In genomic region chr7:19211041-19211675, GRCm38 (mm10) we compare ENCODE assay signal across 22 mouse cellular contexts. TPM values are rescaled to one million over a fixed set of nuclear protein-coding genes. Genes with fewer than 3 reads are reported as not detected.
DNase-seq lines count a peak whose midpoint lies in the region; ATAC-seq and TF ChIP-seq lines count a peak whose summit lies in the region.
"Had no signal": no experiment of that assay in that cellular context is flagged by ENCODE, and none has a peak within 500 bp of the region (broad histone marks: within the 10 kb centered on the region; RNA-seq: fewer than 3 reads in every experiment).

No protein-coding gene starts in this region.

- no peaks in the 10 kb centered on the region for H3K36me3 ChIP-seq in heart, adult 2 months (ENCODE audit: control insufficient read depth, insufficient read depth, low read length)
- H3K36me3 ChIP-seq in kidney, embryonic 14.5 days (ENCODE audit: control insufficient read depth, insufficient read depth, low read length): no peaks in the 10 kb centered on the region
- H3K36me3 ChIP-seq in ES-E14 (ENCODE audit: control insufficient read depth, insufficient read depth, low read length, poor library complexity, severe bottlenecking): no peaks in the 10 kb centered on the region
- H3K36me3 ChIP-seq: embryonic facial prominence, embryonic 12.5 days; forebrain, embryonic 15.5 days; heart, embryonic 15.5 days had no signal

- no peak for TF ChIP-seq POLR2A in heart, adult 2 months (IDR thresholded peaks at IDR 0.05; ENCODE audit: insufficient read depth, low read depth, low read length)

- peak in 1 of 2 experiments; percentile 30 for DNase-seq in heart, adult 2 months
- no peak for DNase-seq in heart, postnatal 4 days
- no peak for DNase-seq in kidney, postnatal 4 days
- no peak for DNase-seq in ES-E14 (ENCODE audit: low read depth, low spot score)
- DNase-seq in kidney, postnatal 36 days: peak; percentile 39 to 42
- DNase-seq: adrenal gland, adult 8-10 months; cerebellum, adult 9-11 months; gastrocnemius, postnatal 36 days; liver; lung, adult 2 months; lung, postnatal 4 days; spleen, adult 18-20 months; thymus, postnatal 4 days had no signal

- H3K4me3 ChIP-seq in heart, adult 2 months: no peak overlapping the region
- no peak overlapping the region for H3K4me3 ChIP-seq in kidney, embryonic 14.5 days (ENCODE audit: low read length)
- no peak overlapping the region for H3K4me3 ChIP-seq in ES-E14 (ENCODE audit: insufficient read depth in 1 of 2, low read depth in 1 of 2, low read length in 2 of 2, poor library complexity in 1 of 2, severe bottlenecking in 1 of 2)
- H3K4me3 ChIP-seq: erythroblast, embryonic 14.5 days had no signal

- ATAC-seq in kidney, embryonic 14.5 days (ENCODE audit: low FRiP score, low TSS enrichment): no peak
- ATAC-seq in CD4-positive, CD25-positive, alpha-beta regulatory T cell, adult 4 months: no peak
- ATAC-seq: forebrain, embryonic 15.5 days; midbrain, embryonic 16.5 days had no signal

- H3K9me3 ChIP-seq in kidney, embryonic 14.5 days (ENCODE audit: control insufficient read depth, low read length): 0 out of 2 replicates have a peak, but pooled peaks cover 2% of the 10 kb centered on the region
- no peaks in the 10 kb centered on the region for H3K9me3 ChIP-seq in ES-E14 (ENCODE audit: control insufficient read depth, insufficient read depth, low read depth, low read length)
- H3K9me3 ChIP-seq: embryonic facial prominence, embryonic 12.5 days; forebrain, embryonic 15.5 days; heart, embryonic 15.5 days; neural tube, embryonic 15.5 days had no signal

- WGBS in heart, adult 2 months: 39% methylated on average over 5 of the region's 5 CpGs
- 23% methylated on average over 5 of the region's 5 CpGs for WGBS in kidney, embryonic 14.5 days

- no peak overlapping the region for H3K9ac ChIP-seq in heart, adult 2 months (ENCODE audit: low read depth, low read length)
- no peak overlapping the region for H3K9ac ChIP-seq in kidney, embryonic 14.5 days (ENCODE audit: low read depth, low read length)
- H3K9ac ChIP-seq in ES-E14 (ENCODE audit: insufficient read depth, low read depth, low read length, poor library complexity, severe bottlenecking): no peak overlapping the region
- H3K9ac ChIP-seq: forebrain, embryonic 15.5 days; hindbrain, embryonic 14.5 days; neural tube, embryonic 15.5 days had no signal

- in situ Hi-C loops in ES-E14 (cut with MboI; ENCODE audit: low sequenced_read_pairs in 2 of 2, unreplicated experiment in 2 of 2): no loop called here

- H3K27me3 ChIP-seq in heart, adult 2 months (ENCODE audit: control insufficient read depth, insufficient read depth, low read length): no peaks in the 10 kb centered on the region; the same call in 1 of the 2 replicates
- H3K27me3 ChIP-seq in kidney, embryonic 14.5 days (ENCODE audit: control insufficient read depth, insufficient read depth, low read length): no peaks in the 10 kb centered on the region
- H3K27me3 ChIP-seq: forebrain, embryonic 15.5 days had no signal

- H3K27ac ChIP-seq in heart, adult 2 months: peak overlapping the region; percentile 64
- peak overlapping the region; percentile 30; the same call in 1 of the 2 replicates for H3K27ac ChIP-seq in kidney, embryonic 14.5 days (ENCODE audit: low read depth, low read length)
- peak overlapping the region; percentile 40; the same call in 1 of the 2 replicates for H3K27ac ChIP-seq in ES-E14 (ENCODE audit: insufficient read depth, low read depth, low read length, poor library complexity, severe bottlenecking)
- H3K27ac ChIP-seq: embryonic facial prominence, embryonic 12.5 days; forebrain, embryonic 15.5 days; heart, embryonic 15.5 days; hindbrain, embryonic 14.5 days; neural tube, embryonic 15.5 days had no signal

- no peak for TF ChIP-seq CTCF in heart, adult 2 months (IDR thresholded peaks at IDR 0.05)

- peaks cover 3% of the 10 kb centered on the region for H3K4me1 ChIP-seq in heart, adult 2 months (ENCODE audit: control insufficient read depth, insufficient read depth, low read length)
- H3K4me1 ChIP-seq in kidney, embryonic 14.5 days (ENCODE audit: control insufficient read depth, insufficient read depth, low read length): peaks cover 19% of the 10 kb centered on the region
- peaks cover 3 to 20% of the 10 kb centered on the region in 2 experiments; a peak in 3 of 4 replicates for H3K4me1 ChIP-seq in ES-E14 (ENCODE audit: control insufficient read depth in 2 of 2, insufficient read depth in 2 of 2, low read length in 2 of 2, poor library complexity in 1 of 2)

- H3K79me2 ChIP-seq in heart, adult 2 months (replicated peaks; ENCODE audit: control insufficient read depth, insufficient read depth, low read length): no peaks in the 10 kb centered on the region

- intact Hi-C loops in heart, adult 2 months (cut with DNase I): loop anchor here (5.0 kb wide), 1 partner anchor 61 kb away; the partner anchor contains the start of gene Vasp

- no peak for TF ChIP-seq EP300 in heart, adult 2 months (IDR thresholded peaks at IDR 0.05; ENCODE audit: insufficient read depth, low read depth, low read length)

- H3K4me2 ChIP-seq in kidney, embryonic 14.5 days (replicated peaks; ENCODE audit: low read depth, low read length): no peak overlapping the region

TF ChIP-seq in ES-E14, 5 proteins besides CTCF, POLR2A, EP300 and RAD21:
- no peak for TF ChIP-seq MAFK (IDR thresholded peaks at IDR 0.05; ENCODE audit: insufficient read depth, low read depth, low read length)
- TF ChIP-seq CHD2 (IDR thresholded peaks at IDR 0.05; ENCODE audit: low read depth, low read length): no peak
- TF ChIP-seq ZC3H11A (IDR thresholded peaks at IDR 0.05; ENCODE audit: borderline replicate concordance, low read depth, low read length): no peak
- TF ChIP-seq HCFC1 (IDR thresholded peaks at IDR 0.05; ENCODE audit: borderline replicate concordance, insufficient read depth, low read length): no peak
- TF ChIP-seq ZNF384 (IDR thresholded peaks at IDR 0.05; ENCODE audit: low read depth, low read length): no peak

RNA-seq across cellular contexts. Expression of gene Gpr4, which starts 1.2 kb away (rescaled TPM):
- total RNA-seq in heart, adult 2 months (2021): 1 to 10 TPM; 6.8 to 7.2 TPM
- 17.1 and 22.0 TPM in 2 replicates for polyA plus RNA-seq in heart, adult 2 months (2012; rRNA removed)
- total RNA-seq in heart, postnatal 4 days (2021): 1 to 10 TPM; 6.7 to 8.1 TPM
- polyA plus RNA-seq in kidney, embryonic 14.5 days (2014; fragmentation: Nextera tagmentation; extraction: Ambion mirVana): 2.4 and 3.4 TPM in 2 replicates
- total RNA-seq in ES-E14 (2012; rRNA removed): 3.8 TPM in 2 replicates
- polyA plus RNA-seq in CD4-positive, CD25-positive, alpha-beta regulatory T cell, adult 4 months (2017; shearing (Covaris generic)): under 1 TPM in 1 of 2 experiments, not detected in 1; 0.11 TPM
- polyA plus RNA-seq: erythroblast, embryonic 14.5 days had no signal

RNA-seq across cellular contexts. Expression of gene Opa3, which starts 17.0 kb away (rescaled TPM):
- 10 to 100 TPM; 59.9 to 66.0 TPM for total RNA-seq in heart, adult 2 months (2021)
- 64.6 and 91.3 TPM in 2 replicates for polyA plus RNA-seq in heart, adult 2 months (2012; rRNA removed)
- 10 to 100 TPM; 54.7 to 60.0 TPM for total RNA-seq in heart, postnatal 4 days (2021)
- polyA plus RNA-seq in kidney, embryonic 14.5 days (2014; fragmentation: Nextera tagmentation; extraction: Ambion mirVana): 33.3 and 44.6 TPM in 2 replicates
- 12.6 and 15.8 TPM in 2 replicates for total RNA-seq in ES-E14 (2012; rRNA removed)
- 10 to 100 TPM; 15.2 to 24.0 TPM for polyA plus RNA-seq in CD4-positive, CD25-positive, alpha-beta regulatory T cell, adult 4 months (2017; shearing (Covaris generic))

RNA-seq across cellular contexts. Expression of gene Eml2, which starts 34.9 kb away (rescaled TPM):
- 10 to 100 TPM; 35.6 to 38.7 TPM for total RNA-seq in heart, adult 2 months (2021)
- polyA plus RNA-seq in heart, adult 2 months (2012; rRNA removed): 37.3 and 38.8 TPM in 2 replicates
- total RNA-seq in heart, postnatal 4 days (2021): 10 to 100 TPM; 70.6 to 77.3 TPM
- polyA plus RNA-seq in kidney, embryonic 14.5 days (2014; fragmentation: Nextera tagmentation; extraction: Ambion mirVana): 2.8 and 5.7 TPM in 2 replicates
- 29.5 and 29.8 TPM in 2 replicates for total RNA-seq in ES-E14 (2012; rRNA removed)
- 10 to 100 TPM in 1 of 2 experiments, 1 to 10 TPM in 1; 10.0 to 30.1 TPM for polyA plus RNA-seq in CD4-positive, CD25-positive, alpha-beta regulatory T cell, adult 4 months (2017; shearing (Covaris generic))

RNA-seq across cellular contexts. Expression of gene Gipr, which starts 45.2 kb away (rescaled TPM):
- total RNA-seq in heart, adult 2 months (2021): under 1 TPM in 1 of 2 experiments, not detected in 1; 0.16 TPM
- polyA plus RNA-seq in heart, adult 2 months (2012; rRNA removed): 2.5 and 3.0 TPM in 2 replicates
- 1 to 10 TPM; 1.3 TPM for total RNA-seq in heart, postnatal 4 days (2021)
- polyA plus RNA-seq in kidney, embryonic 14.5 days (2014; fragmentation: Nextera tagmentation; extraction: Ambion mirVana): 0.31 and 0.45 TPM in 2 replicates
- 1.5 and 3.6 TPM in 2 replicates for total RNA-seq in ES-E14 (2012; rRNA removed)
- polyA plus RNA-seq in CD4-positive, CD25-positive, alpha-beta regulatory T cell, adult 4 months (2017; shearing (Covaris generic)): not detected
- total RNA-seq: gastrocnemius, postnatal 36 days had no signal
- polyA plus RNA-seq: erythroblast, embryonic 14.5 days had no signal

Comparison
In these comparisons a context has a peak if more than half of its experiments do, and no peak if none do; other contexts are left out.
1. DNase-seq: peak in kidney, postnatal 36 days (2 of 2); none in heart, postnatal 4 days (single experiment), kidney, postnatal 4 days (0 of 2) and ES-E14 (single experiment).
2. Peak in every context shown above with its lines, with median percentiles within 50 percentile points of each other: H3K27ac ChIP-seq.